Mouse (Mus musculus) embryonic fibroblast, embryonic 13.5 days (primary cell): ENCODE measurements around the gene Sco2. TPM values are rescaled to one million over a fixed set of nuclear protein-coding genes. Genes with fewer than 3 reads are reported as not detected.
A peak's percentile ranks its signal among the peaks of the same experiment; 100 is the strongest.

Experiments used
- H3K27ac ChIP-seq: 2 replicates; pipeline ENCODE4 v1.5.1; 2012; ENCODE audit warnings: low read length, control low read depth, inconsistent platforms; ENCODE audit not compliant: insufficient read depth
- H3K4me1 ChIP-seq: 2 replicates; pipeline ENCODE4 v1.6.1; 2011; ENCODE audit warnings: low read length; ENCODE audit not compliant: control insufficient read depth, insufficient read depth
- H3K4me3 ChIP-seq: 2 replicates; pipeline ENCODE4 v1.5.1; 2011; ENCODE audit warnings: mild to moderate bottlenecking, control low read depth, low read length; ENCODE audit not compliant: insufficient read depth
- CTCF ChIP-seq: IDR thresholded peaks from 2 replicates; pipeline ENCODE4 v1.5.1; 2011; ENCODE audit warnings: mild to moderate bottlenecking, control low read depth, low read length, moderate library complexity, borderline replicate concordance; ENCODE audit not compliant: insufficient read depth
- POLR2A ChIP-seq: IDR thresholded peaks from 2 replicates; pipeline ENCODE4 v1.6.1; 2011; ENCODE audit warnings: low read depth, mild to moderate bottlenecking, control low read depth, low read length, moderate library complexity
- polyA plus RNA-seq: library from polyadenylated mRNA; stranded (reverse); fragments of >200 nt; gene quantifications from 2 replicates; pipeline ENCODE4 v1.2.4, GENCODE M21; 2011; ENCODE audit warnings: low read depth; ENCODE audit not compliant: missing spikeins, insufficient read length

Sco2 gene
- 13.8 and 14.1 TPM in 2 replicates for polyA plus RNA-seq

DNA sequence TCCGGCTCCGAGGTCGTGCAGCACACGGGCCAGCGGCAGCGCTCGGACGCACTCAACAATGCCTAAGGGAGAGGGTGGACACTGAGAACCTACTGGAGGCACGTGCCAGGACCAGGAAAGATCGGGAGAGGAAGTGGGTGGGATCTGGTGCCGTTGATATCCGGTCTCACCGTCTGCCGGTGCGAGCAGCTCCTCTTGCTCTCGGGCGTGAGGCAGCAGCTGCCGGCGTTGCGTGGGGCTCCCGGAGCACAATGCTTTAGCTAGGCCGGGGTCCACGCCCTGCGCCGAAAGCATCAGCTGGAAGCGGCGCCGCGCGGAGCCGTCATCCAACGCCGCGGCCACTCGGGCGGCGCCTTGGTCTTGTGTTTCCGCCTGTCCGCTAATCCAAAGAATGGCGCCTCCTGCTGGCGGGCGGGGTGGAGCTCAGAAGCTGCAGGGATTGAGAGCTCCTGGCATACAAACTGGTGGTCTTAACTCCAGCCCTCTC lies at the start of gene Sco2:
Gene Sco2 (minus strand): TSS at position 85 of the 487 bp plus-strand sequence.
- peak within 1 kb of the TSS; percentile 54 for H3K4me3 ChIP-seq
- TF ChIP-seq CTCF (peak; percentile 50; the same call in 1 of the 2 replicates), POLR2A (peak; percentile 80)
- no peaks in the 10 kb centered on the region; the same call in 1 of the 2 replicates for H3K4me1 ChIP-seq
- peak within 1 kb of the TSS; percentile 91 for H3K27ac ChIP-seq

GRCm38 (mm10) chr15:89421938-89422337 lies 48.3 kb upstream of the Sco2 start:
- Histone ChIP-seq H3K4me3 (no peak overlapping the region), H3K27ac (no peak overlapping the region), H3K4me1 (no peaks in the 10 kb centered on the region)
- TF ChIP-seq CTCF (no peak), POLR2A (no peak)

DNA sequence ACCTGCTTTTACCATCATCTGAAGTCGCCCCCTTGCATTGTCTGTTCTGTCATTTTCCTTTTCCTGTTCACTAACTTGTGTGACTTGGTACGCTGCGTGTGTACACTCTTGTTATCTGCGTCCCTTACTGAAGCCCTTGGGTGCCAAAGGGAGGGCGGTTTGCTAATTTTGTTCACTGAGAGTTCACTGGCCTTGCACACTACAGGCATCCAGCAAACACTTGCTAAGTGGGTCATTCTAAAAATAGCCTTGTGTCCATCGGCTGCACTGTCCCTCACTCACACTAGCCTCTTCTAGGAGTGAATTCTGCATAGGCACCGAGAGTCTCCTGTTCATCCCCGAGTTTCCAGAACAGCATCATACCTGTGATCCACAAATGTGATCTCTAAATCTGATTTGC lies 41.6 kb upstream of the Sco2 start:
- Histone ChIP-seq H3K4me1 (no peaks in the 10 kb centered on the region), H3K4me3 (no peak overlapping the region), H3K27ac (no peak overlapping the region)
- no peak for TF ChIP-seq CTCF

DNA sequence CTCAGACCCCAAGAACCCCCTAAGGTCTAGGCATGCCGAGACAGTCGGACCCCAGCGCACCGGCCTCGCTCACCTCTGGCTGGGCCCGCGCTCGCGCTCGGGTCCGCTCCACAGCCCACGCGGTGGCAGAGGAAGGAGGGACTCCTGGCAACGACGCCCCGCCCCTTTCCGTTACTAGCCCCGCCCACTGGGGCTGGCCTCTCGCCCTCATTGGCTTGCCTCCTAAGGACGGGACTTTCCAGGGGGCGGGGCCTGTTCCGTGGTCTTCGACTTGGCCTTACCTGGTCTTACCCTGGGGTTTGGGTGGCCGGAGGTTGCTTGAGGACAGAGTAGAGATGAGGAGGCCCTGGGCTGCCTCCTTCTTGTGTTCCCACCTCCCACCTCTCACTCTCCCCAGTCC lies 36.5 kb upstream of the Sco2 start, which contains the start of gene Syce3:
Gene Syce3 (minus strand): TSS at position 386 of the 400 bp plus-strand sequence.
- TF ChIP-seq POLR2A, result no peak
- H3K4me3 ChIP-seq, result no peak within 1 kb of the TSS
- no peaks in the 10 kb centered on the region for H3K4me1 ChIP-seq
- no peak within 1 kb of the TSS for H3K27ac ChIP-seq

GRCm38 (mm10) chr15:89406691-89407090 lies 33.0 kb upstream of the Sco2 start:
- H3K4me3 ChIP-seq, result no peak overlapping the region
- H3K27ac ChIP-seq, result no peak overlapping the region
- TF ChIP-seq CTCF (no peak), POLR2A (no peak)
- H3K4me1 ChIP-seq, result no peaks in the 10 kb centered on the region

DNA sequence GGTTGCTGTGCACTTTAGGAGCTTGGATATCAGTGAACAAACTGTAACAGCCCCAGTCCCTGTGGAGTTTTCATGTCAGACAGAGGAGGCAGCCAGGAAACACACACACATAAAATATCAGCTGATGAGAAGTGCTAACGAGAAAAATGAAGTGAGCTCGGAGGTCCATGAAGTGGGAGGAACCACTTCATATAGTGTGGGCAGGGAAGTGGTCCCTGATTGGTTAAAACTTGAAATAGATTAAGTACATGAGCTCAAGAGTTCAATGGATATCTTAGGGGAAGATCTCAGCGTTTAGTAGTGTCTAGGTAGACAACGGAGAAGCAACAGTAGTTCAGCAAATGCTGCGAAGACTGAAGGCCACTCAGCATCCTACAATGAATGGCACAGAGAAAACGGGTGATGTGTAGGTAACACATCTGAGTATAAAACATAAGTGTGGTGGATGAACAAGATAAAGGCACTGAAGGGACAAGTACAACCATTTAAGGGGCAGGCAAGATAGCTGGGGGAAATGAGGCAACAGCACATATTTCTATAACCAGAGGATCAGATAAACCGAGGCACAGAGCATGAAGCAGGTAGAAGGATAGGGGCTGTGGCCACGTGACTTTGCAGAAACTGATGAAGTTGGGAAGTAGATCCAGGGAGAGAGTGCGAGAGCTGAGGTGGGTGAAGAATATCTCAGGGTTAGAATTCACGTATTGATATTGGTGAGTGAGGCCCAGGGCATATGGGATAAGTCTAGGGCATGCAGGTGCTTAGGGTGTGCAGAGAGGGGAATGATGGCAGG lies 31.4 kb upstream of the Sco2 start:
- H3K27ac ChIP-seq, result no peak overlapping the region
- TF ChIP-seq POLR2A (no peak), CTCF (no peak)
- no peak overlapping the region for H3K4me3 ChIP-seq
- H3K4me1 ChIP-seq, result no peaks in the 10 kb centered on the region

DNA sequence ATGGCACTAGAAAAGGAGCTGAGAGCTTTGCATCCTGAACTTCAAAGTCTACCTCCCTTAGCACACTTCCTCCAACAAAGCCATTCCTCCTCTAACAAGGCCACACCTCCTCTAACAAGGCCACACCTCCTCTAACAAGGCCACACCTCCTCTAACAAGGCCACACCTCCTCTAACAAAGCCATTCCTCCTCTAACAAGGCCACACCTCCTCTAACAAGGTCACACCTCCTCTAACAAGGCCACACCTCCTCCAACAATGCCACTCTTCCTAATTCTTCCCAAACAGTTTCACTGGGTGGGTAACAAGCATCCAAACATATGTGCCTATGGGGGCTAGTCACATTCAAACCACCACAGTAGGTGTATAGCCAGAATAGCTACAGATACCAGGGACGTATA lies 28.8 kb upstream of the Sco2 start:
- TF ChIP-seq POLR2A (no peak), CTCF (no peak)
- no peak overlapping the region for H3K27ac ChIP-seq
- H3K4me3 ChIP-seq, result no peak overlapping the region
- no peaks in the 10 kb centered on the region for H3K4me1 ChIP-seq

GRCm38 (mm10) chr15:89399716-89400115 lies 26.1 kb upstream of the Sco2 start:
- TF ChIP-seq POLR2A (no peak), CTCF (no peak)
- no peak overlapping the region for H3K27ac ChIP-seq
- H3K4me3 ChIP-seq, result no peak overlapping the region
- no peaks in the 10 kb centered on the region for H3K4me1 ChIP-seq

DNA sequence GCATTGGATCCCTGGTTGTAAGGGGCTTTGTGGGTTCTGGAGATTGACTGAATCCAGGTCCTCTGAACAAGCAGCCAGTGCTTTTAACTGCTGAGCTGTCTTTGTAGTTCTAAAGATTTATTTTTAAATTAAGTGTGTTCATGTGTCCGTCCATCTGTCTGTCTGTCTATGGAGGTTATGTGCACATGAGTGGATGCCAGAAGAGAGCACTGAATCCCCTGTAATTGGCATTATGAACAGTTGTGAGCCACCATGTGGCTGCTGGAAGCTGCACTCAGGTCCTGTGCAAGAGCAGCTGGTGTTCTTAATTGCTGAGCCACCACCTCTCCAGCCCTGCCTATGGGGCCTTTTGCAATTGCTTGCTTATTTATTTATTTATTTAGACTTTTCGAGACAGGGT lies 24.5 kb upstream of the Sco2 start:
- no peaks in the 10 kb centered on the region for H3K4me1 ChIP-seq
- H3K4me3 ChIP-seq, result no peak overlapping the region
- no peak overlapping the region for H3K27ac ChIP-seq
- TF ChIP-seq CTCF (no peak), POLR2A (no peak)

- TF ChIP-seq POLR2A (no peak), CTCF (no peak)
Observed at GRCm38 (mm10) chr15:89396883-89397282, 23.2 kb upstream of the Sco2 start.

More at GRCm38 (mm10) chr15:89396883-89397282, 23.2 kb upstream of the Sco2 start:
- H3K27ac ChIP-seq, result no peak overlapping the region
- no peaks in the 10 kb centered on the region for H3K4me1 ChIP-seq
- no peak overlapping the region for H3K4me3 ChIP-seq
